Mouse (Mus musculus): ENCODE data around the gene Sbsn.
A peak's percentile ranks its signal among the peaks of the same experiment; 100 is the strongest.

DNA sequence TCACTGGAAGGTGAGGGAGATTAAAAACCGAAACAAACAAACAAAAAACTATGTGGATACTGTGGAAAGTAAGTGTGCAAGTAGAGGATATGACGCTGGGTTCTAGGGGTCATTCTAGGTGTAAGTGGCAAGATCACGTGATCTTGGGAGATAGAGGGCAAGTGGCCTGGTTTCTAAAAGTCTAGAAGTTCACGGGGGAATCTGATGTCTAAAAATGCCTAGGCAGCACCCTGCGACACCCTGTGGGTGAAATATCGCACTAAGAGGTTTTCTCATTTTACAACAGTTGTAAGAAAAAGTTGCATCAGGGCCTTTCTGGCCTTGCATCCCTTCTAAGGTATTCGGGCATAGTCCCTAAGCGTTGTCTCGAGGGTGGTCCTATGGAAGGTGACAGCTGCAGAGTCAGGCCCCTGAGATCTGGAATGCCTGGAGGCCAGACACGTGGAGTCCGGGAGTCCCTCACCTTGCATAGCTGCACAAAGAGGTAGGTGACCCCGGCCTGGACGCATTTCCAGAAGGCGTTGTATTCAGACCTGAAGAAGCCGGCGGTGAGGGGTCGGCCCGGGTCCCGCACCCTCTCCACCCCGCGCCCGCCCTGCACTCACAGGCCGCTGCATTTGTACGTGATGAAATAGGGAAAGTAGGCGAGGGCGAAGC lies 22.4 kb upstream of the Sbsn start:
- TF ChIP-seq POLR2A (IDR thresholded peaks at IDR 0.05; ENCODE audit: low read depth, low read length) (no peak), CTCF (IDR thresholded peaks at IDR 0.05; ENCODE audit: extremely low read depth, insufficient read length, insufficient replicate concordance, low read depth, low read length) (peak; percentile 7; the same call in 1 of the 2 replicates)

Data from small intestine, adult 2 months (tissue).